Mouse (Mus musculus) heart, embryonic 12.5 days (tissue): ENCODE results near the gene Serpina16. TPM values are rescaled to one million over a fixed set of nuclear protein-coding genes. Genes with fewer than 3 reads are reported as not detected.

Experiments used
- polyA plus RNA-seq: library from polyadenylated mRNA; unstranded; fragments of >200 nt; fragmentation: Nextera tagmentation; extraction: Ambion mirVana; gene quantifications from 2 replicates; pipeline ENCODE4 v1.2.1, GENCODE M21; 2016

Gene Serpina16
- polyA plus RNA-seq, 1 experiment from 2014 or later = not detected

Other genes starting within 250 kb of the Serpina16 start
- gene Ifi27, start 241.9 kb downstream of the Serpina16 start, polyA plus RNA-seq = 23.7 and 26.3 TPM in 2 replicates
- gene Ifi27l2a, start 232.5 kb downstream of the Serpina16 start, polyA plus RNA-seq = 3.6 and 4.5 TPM in 2 replicates
- gene Ifi27l2b, start 218.9 kb downstream of the Serpina16 start, polyA plus RNA-seq = 0.31 TPM in 1 of 2 replicates, not detected in the other
- gene Ppp4r4, start 143.9 kb downstream of the Serpina16 start, polyA plus RNA-seq = 0.41 and 0.48 TPM in 2 replicates
- 0.09 and 0.31 TPM in 2 replicates for gene Serpina10, start 44.7 kb downstream of the Serpina16 start, polyA plus RNA-seq
- gene Serpina6, start 18.9 kb downstream of the Serpina16 start, polyA plus RNA-seq = 1.6 and 14.3 TPM in 2 replicates
- gene Serpina1f, start 19.4 kb upstream of the Serpina16 start, polyA plus RNA-seq = not detected in 2 replicates
- gene Serpina1d, start 97.5 kb upstream of the Serpina16 start, polyA plus RNA-seq = 0.59 TPM in 1 of 2 replicates, not detected in the other
- 0.53 and 4.9 TPM in 2 replicates for gene Serpina1b, start 154.2 kb upstream of the Serpina16 start, polyA plus RNA-seq
- gene Serpina1a, start 187.4 kb upstream of the Serpina16 start, polyA plus RNA-seq = 0.48 and 3.8 TPM in 2 replicates
- gene Serpina1c, start 228.7 kb upstream of the Serpina16 start, polyA plus RNA-seq = 0.34 TPM in 1 of 2 replicates, not detected in the other